Mouse (Mus musculus): Measurements from ENCODE around the gene Hdgfl3.

The Hdgfl3 gene

DNA sequence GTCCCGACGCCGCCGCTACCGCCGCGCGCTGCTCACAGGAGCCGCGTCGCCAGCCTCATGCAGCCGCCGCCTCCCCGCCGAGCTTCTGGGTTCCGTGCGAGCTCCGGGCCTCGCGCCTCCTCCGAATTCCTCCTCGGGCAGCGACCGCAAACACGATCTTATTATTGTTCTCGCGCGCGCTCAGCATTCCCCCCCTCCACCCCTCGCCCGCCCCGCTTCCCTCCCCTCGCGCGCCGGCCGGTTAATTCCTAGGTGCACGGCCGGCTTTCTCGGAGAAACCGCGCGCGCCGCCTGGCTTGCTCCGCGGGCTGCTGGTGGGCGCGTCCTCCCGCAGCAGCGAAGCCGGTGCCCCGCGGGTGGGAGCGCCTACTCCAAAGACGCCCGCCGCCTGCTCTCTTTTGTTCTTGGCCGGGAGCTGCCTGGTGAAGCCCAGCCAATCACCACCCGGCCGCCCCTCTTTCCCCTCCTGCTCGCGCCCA, at the start of gene Hdgfl3:
Gene Hdgfl3, minus strand, starts transcription at position 207 of the 479 bp plus-strand sequence.
- in situ Hi-C loops (cut with MboI, MseI), result loop anchor here (10.0 kb wide), 1 partner anchor 150 kb away; the partner anchor contains the start of gene 3110040N11Rik

DNA sequence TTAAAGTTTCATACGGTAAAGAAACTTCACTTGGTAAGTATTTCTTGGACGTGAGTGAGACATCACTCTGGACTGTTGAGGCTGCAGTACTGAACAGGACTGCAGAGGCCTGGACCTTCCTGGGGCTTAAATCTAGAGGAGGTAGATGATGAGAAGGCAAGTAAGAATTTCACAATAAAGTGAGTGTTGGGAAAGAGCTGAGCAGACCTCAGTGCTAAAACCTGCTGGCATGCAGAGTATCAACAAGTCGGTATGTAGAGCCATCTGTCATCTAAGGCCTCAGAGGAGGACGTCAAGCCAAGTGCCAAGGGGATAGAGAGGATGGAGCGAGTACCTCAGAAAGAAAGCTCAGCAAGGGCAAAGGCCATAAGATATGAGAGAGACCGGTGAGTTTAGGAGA, 49.4 kb upstream of the Hdgfl3 start:
- in situ Hi-C loops (cut with MboI, MseI), result no loop called here

DNA sequence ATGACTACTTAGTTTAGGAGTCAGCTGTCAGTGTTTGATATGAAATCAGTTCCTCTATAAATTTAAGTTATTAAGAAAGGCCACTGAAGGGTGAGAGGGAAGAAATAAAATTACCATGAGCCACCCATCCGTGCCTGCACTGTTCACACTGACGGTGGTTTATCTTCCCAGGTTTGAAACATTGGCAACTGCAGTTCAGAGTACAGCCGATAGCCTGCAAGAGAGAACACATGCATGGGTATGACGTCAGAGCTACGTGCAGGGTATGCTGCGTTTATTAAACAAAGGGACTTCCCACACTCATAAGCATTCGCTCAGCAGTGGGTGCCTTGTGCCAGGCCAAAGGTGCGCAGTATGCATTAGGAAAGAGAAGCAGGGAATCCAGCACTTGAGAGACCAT, 44.0 kb upstream of the Hdgfl3 start:
- in situ Hi-C loops (cut with MboI, MseI), result no loop called here

DNA sequence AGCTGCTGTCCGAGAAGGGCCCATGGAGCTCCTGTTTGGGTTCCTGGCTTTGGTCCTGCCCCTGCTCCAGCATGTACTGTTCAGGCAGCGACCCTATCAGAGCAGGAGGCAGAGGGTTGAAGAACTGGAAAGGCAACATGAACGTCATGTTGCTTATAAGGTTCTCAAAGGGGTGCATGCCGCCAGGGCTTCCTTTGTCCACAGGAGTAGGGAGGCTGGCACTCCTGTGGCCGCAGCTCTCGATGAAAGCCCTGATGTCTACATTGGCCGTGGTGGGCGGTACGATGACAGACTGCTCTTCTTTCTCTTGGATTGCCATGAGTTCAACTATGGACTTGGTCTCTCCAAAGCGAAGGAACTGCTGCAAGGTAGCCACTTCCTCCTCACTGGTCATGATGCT, 40.3 kb upstream of the Hdgfl3 start:
- in situ Hi-C loops (cut with MboI, MseI), result no loop called here

DNA sequence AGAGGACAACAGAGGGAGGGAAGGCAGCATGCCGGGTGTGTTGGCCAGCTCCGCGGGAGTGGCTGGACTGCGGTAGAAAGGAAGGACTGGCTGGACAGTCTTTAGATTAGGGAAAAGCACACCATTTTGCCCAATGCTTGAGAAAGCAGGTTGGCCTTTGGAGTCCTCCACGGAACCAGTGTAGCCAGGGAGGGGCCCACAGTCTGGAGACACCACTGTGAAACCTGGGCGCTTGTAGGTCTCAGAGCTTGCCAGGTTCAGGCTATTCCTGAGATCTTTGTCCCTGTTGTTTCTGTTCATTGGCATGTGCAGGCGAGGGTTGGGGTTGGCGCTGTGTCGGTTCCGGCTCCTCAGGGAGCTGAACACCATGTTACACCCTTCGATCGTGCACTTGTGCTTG, 39.7 kb upstream of the Hdgfl3 start:
- in situ Hi-C loops (cut with MboI, MseI), result no loop called here

- in situ Hi-C loops (cut with MboI, MseI), result no loop called here
Measured at GRCm38 (mm10) chr7:81973339-81973738, 39.1 kb upstream of the Hdgfl3 start.

- in situ Hi-C loops (cut with MboI, MseI), result no loop called here
Measured at GRCm38 (mm10) chr7:81968975-81969374, 34.7 kb upstream of the Hdgfl3 start.

- in situ Hi-C loops (cut with MboI, MseI), result no loop called here
Measured at GRCm38 (mm10) chr7:81968451-81968850, 34.2 kb upstream of the Hdgfl3 start.

GRCm38 (mm10) chr7:81966195-81966594, 31.9 kb upstream of the Hdgfl3 start:
- in situ Hi-C loops (cut with MboI, MseI), result no loop called here

DNA sequence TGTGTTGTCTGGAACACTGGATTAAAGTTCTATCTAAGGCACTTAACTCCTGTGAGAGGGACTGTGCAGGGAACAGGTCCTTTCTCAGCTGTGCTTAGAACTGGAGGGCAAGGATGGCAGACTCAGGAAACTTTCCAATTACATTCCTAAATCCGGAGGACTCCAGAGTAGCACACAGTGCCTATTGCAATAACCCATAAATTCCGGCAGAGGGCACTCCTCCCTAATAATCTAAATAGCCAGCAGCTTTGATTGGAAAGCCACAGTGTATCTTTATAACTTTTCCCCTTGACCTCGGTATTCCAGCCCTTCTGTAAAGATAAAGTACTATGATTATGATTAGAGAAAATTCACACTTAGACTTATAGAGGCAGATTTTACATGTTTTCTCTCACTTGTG, 25.4 kb upstream of the Hdgfl3 start:
- in situ Hi-C loops (cut with MboI, MseI), result loop anchor here (5.0 kb wide), 2 partner anchors 163 to 313 kb away; no protein-coding TSS in a partner anchor

- in situ Hi-C loops (cut with MboI, MseI), result no loop called here
Measured at GRCm38 (mm10) chr7:81954208-81954846, 20.1 kb upstream of the Hdgfl3 start.

DNA sequence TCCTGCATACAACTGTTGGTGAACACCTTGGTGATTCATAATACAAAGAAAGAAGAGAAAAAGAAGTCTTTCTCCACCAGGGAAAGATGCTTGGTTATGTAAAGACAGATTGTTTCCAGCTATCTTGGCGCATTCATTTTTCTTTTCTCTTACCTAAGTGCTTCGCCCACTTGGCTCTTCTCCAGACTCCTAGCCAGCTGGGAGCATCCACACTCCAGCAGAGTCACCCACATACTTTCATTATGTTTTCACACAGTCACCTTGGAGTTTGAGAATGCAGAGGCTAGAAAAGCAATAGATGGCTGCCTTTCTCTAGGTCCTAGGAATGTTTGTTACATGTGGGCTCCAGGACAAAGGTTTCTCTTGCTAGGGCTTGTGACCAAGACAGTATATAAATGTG, 16.2 kb upstream of the Hdgfl3 start:
- in situ Hi-C loops (cut with MboI, MseI), result no loop called here

DNA sequence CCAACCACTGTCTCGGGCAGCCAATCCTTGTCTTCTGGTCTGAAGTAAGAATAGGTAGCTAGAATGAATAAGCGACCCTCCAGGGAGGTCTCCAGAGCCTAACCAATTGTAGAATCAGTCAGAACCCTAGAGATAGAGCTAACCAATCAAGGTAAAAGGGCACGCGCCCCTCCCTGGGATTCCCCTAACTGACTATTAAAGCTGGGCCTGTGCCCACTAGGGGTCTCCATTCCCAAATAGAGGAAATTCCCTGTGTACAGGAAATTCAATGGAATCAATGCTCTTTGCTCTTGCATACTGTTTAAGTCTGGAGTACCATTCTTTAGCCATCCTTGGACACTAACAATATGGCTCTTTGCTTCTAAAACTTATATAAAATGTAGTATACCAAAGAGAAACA, 11.1 kb upstream of the Hdgfl3 start:
- in situ Hi-C loops (cut with MboI, MseI), result loop anchor here (10.0 kb wide), 1 partner anchor 311 kb away; no protein-coding TSS in a partner anchor

DNA sequence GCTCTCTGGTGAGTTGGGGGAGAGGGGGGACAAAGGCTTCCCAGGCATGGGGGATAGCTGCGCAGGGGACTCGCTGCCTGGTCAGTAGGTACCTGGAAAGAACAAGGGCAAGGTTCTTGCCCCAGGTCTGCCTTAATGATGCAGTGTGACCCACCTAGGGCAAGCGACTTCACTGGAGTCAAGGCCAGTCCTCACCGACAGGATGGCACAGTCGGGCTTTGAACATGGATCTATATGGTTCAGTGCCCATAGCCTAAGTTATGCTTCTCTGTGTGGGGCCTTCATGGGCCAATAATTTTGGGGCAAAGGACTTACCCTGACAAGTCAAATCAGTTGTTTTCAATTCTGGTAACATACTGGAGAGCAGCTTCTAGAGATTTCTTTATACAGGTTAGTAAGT, 533 bp upstream of the Hdgfl3 start:
- in situ Hi-C loops (cut with MboI, MseI), result loop anchor here (10.0 kb wide), 1 partner anchor 150 kb away; the partner anchor contains the start of gene 3110040N11Rik

DNA sequence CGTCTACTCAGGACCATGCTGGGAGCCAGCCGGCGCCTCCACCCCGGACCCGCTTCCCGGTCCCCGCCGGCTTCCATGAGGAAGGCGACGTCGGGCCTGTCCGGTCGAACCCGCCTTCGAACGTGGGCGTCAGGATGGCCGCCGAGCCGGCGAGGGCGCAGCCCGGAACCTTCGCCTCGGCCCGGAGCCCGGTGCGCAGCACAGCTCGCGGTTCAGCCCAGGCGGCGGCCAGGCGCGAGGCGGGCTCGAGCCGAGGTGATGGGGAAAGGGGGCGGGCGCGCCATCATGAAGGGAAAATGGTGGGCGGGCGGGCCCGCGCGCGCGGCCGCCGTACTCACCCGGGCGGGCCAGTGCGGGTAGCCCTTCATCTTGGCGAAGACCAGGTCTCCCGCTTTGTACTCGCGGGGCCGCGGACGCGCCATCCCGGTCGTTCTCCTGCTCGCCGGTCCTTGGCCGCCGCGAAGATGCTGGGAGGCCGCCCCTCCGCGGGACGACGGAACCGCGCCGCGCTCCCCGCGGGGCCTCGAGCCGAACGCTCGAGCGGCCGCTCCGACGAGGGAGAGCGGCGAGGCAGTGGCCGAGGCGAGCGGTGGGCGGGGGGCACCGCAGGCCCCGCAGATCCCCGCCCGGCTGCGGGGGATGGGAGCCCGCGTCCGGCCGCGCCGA, 539 bp downstream of the Hdgfl3 start:
- in situ Hi-C loops (cut with MboI, MseI), result loop anchor here (10.0 kb wide), 1 partner anchor 149 kb away; the partner anchor contains the start of gene 3110040N11Rik

- in situ Hi-C loops (cut with MboI, MseI), result loop anchor here (10.0 kb wide), 1 partner anchor 148 kb away; the partner anchor contains the start of gene 3110040N11Rik
Measured at GRCm38 (mm10) chr7:81933061-81933600, 1.1 kb downstream of the Hdgfl3 start.

GRCm38 (mm10) chr7:81932521-81933045, 1.7 kb downstream of the Hdgfl3 start:
- in situ Hi-C loops (cut with MboI, MseI), result loop anchor here (10.0 kb wide), 1 partner anchor 148 kb away; the partner anchor contains the start of gene 3110040N11Rik

GRCm38 (mm10) chr7:81928998-81929397, 5.3 kb downstream of the Hdgfl3 start:
- in situ Hi-C loops (cut with MboI, MseI), result loop anchor here (5.0 kb wide), 1 partner anchor 67 kb away; no protein-coding TSS in a partner anchor

- in situ Hi-C loops (cut with MboI, MseI), result no loop called here
Measured at GRCm38 (mm10) chr7:81921379-81921952, 12.8 kb downstream of the Hdgfl3 start.

GRCm38 (mm10) chr7:81920314-81920713, 14.0 kb downstream of the Hdgfl3 start:
- in situ Hi-C loops (cut with MboI, MseI), result no loop called here

DNA sequence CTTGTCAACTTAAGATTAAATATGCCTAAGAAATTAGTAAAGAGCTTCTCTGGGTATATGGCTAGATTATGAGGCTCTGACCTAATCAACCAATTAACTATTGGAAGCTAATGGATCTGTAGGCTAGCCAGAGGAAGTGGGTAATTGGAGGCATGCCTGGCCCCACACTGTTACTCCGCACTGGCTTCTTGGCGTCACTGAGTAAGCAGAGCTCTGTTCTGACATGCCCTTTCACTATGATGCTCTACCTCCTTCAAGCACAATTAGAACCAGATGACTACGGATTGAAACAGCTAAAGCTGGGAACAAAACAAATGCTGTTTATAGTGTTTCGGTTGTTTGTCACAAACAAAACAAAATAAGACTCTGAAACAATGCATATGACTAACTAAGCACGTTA, 16.0 kb downstream of the Hdgfl3 start:
- in situ Hi-C loops (cut with MboI, MseI), result no loop called here

GRCm38 (mm10) chr7:81904926-81905325, 29.3 kb downstream of the Hdgfl3 start:
- in situ Hi-C loops (cut with MboI, MseI), result loop anchor here (10.0 kb wide), 1 partner anchor 1350 kb away; no protein-coding TSS in a partner anchor
